Mouse (Mus musculus) kidney, adult 11 months (tissue): ENCODE data around the gene Gad2.
A peak's percentile ranks its signal among the peaks of the same experiment; 100 is the strongest.

Source experiments
- DNase-seq: peaks from one replicate; pipeline ENCODE4 v3.0.0; 2022

The Gad2 gene

GRCm38 (mm10) chr2:22648394-22648793 is 26.4 kb downstream of the Gad2 start:
- DNase-seq, result no peak

GRCm38 (mm10) chr2:22651826-22652225 is 29.8 kb downstream of the Gad2 start:
- no peak for DNase-seq

- DNase-seq, result no peak
Measured at GRCm38 (mm10) chr2:22663731-22664130, 41.7 kb downstream of the Gad2 start.

- no peak for DNase-seq
Measured at GRCm38 (mm10) chr2:22670415-22670814, 48.4 kb downstream of the Gad2 start.

GRCm38 (mm10) chr2:22671348-22671747 is 49.3 kb downstream of the Gad2 start:
- DNase-seq, result no peak

GRCm38 (mm10) chr2:22677066-22677465 is 55.1 kb downstream of the Gad2 start:
- DNase-seq, result no peak

GRCm38 (mm10) chr2:22679944-22680343 is 57.9 kb downstream of the Gad2 start:
- DNase-seq, result no peak

- DNase-seq, result no peak
Measured at GRCm38 (mm10) chr2:22689969-22690368, 68.0 kb downstream of the Gad2 start.

GRCm38 (mm10) chr2:22704780-22705727 is 83.0 kb downstream of the Gad2 start:
- no peak for DNase-seq

- DNase-seq, result no peak
Measured at GRCm38 (mm10) chr2:22706233-22706632, 84.2 kb downstream of the Gad2 start.

- DNase-seq, result peak; percentile 24
Measured at GRCm38 (mm10) chr2:22721522-22722470, 99.8 kb downstream of the Gad2 start.

GRCm38 (mm10) chr2:22723927-22724534 is 102.0 kb downstream of the Gad2 start:
- no peak for DNase-seq

GRCm38 (mm10) chr2:22727113-22727512 is 105.1 kb downstream of the Gad2 start:
- no peak for DNase-seq

GRCm38 (mm10) chr2:22736134-22736533 is 114.1 kb downstream of the Gad2 start:
- no peak for DNase-seq

- peak; percentile 6 for DNase-seq
Measured at GRCm38 (mm10) chr2:22739369-22739768, 117.4 kb downstream of the Gad2 start.

GRCm38 (mm10) chr2:22740441-22740840 is 118.4 kb downstream of the Gad2 start:
- no peak for DNase-seq

- DNase-seq, result no peak
Measured at GRCm38 (mm10) chr2:22741222-22741621, 119.2 kb downstream of the Gad2 start.
